Mouse (Mus musculus) cerebellum, adult 2 months (tissue): ENCODE measurements at regions not wholly inside any gene's neighbourhood (a gene's known extent, or its start where the extent isn't known, plus 50 kb on each side); places are given as distances from the start of the nearest gene placed in this dataset.

Experiments used
- CTCF ChIP-seq: fragments of 200-500 bp; IDR thresholded peaks from 2 replicates; pipeline ENCODE4 v1.5.1; 2011; ENCODE audit warnings: low read depth, mild to moderate bottlenecking, control low read depth, low read length, moderate library complexity, borderline replicate concordance; ENCODE audit not compliant: insufficient read depth
- POLR2A ChIP-seq: fragments of 200-500 bp; IDR thresholded peaks from 2 replicates; pipeline ENCODE4 v1.6.1; 2011; ENCODE audit warnings: low read length, control low read depth, borderline replicate concordance; ENCODE audit not compliant: insufficient read depth

GRCm38 (mm10) chr9:98228226-98228625 lies 59.0 kb upstream of the Nmnat3 start:
- TF ChIP-seq POLR2A (no peak), CTCF (no peak)
